Mouse (Mus musculus) small intestine, adult 2 months (tissue): ENCODE results near the gene Pank4. TPM values are rescaled to one million over a fixed set of nuclear protein-coding genes. Genes with fewer than 3 reads are reported as not detected.
A peak's percentile ranks its signal among the peaks of the same experiment; 100 is the strongest.

Experiments
- H3K27ac ChIP-seq: fragments of 200-500 bp; 2 replicates; pipeline ENCODE4 v1.5.1; 2012; ENCODE audit warnings: low read depth, low read length, control low read depth, inconsistent platforms; ENCODE audit not compliant: insufficient read depth
- H3K27me3 ChIP-seq: fragments of 200-500 bp; 2 replicates; pipeline ENCODE4 v1.6.1; 2012; ENCODE audit warnings: mild to moderate bottlenecking, moderate library complexity, low read length, inconsistent platforms; ENCODE audit not compliant: control insufficient read depth, insufficient read depth
- H3K36me3 ChIP-seq: fragments of 200-500 bp; 2 replicates; pipeline ENCODE4 v1.6.1; 2012; ENCODE audit warnings: mild to moderate bottlenecking, low read length, control low read depth, inconsistent platforms; ENCODE audit not compliant: control insufficient read depth, insufficient read depth
- H3K4me1 ChIP-seq: fragments of 200-500 bp; 2 replicates; pipeline ENCODE4 v1.6.1; 2012; ENCODE audit warnings: low read length, inconsistent platforms, mixed read lengths; ENCODE audit not compliant: control insufficient read depth, insufficient read depth, insufficient read length
- H3K4me3 ChIP-seq: fragments of 200-500 bp; 2 replicates; pipeline ENCODE4 v1.5.1; 2012; ENCODE audit warnings: low read depth, mild to moderate bottlenecking, control low read depth, inconsistent platforms, low read length, moderate library complexity
- CTCF ChIP-seq: fragments of 200-500 bp; IDR thresholded peaks from 2 replicates; pipeline ENCODE4 v1.5.1; 2012; ENCODE audit warnings: low read depth, mild to moderate bottlenecking, control low read depth, inconsistent platforms, low read length, moderate library complexity, mixed read lengths; ENCODE audit not compliant: insufficient replicate concordance, insufficient read length; ENCODE audit errors: extremely low read depth
- POLR2A ChIP-seq: fragments of 200-500 bp; IDR thresholded peaks from 2 replicates; pipeline ENCODE4 v1.6.1; 2012; ENCODE audit warnings: low read depth, mild to moderate bottlenecking, control low read depth, inconsistent platforms, low read length, moderate library complexity
- WGBS: fragments of 180-500 bp; shearing (Covaris S2); methylation state at CpG from one replicate; pipeline ENCODE4 v1.1.7; 2018; 5-methylcytosine and 5-hydroxymethylcytosine counted together
- polyA plus RNA-seq: library from polyadenylated mRNA; depleted of rRNA; stranded (reverse); fragments of >200 nt; gene quantifications from 2 replicates; pipeline ENCODE4 v1.2.3, GENCODE M21; 2012

Pank4 gene
- polyA plus RNA-seq, 1 experiment, result 36.1 TPM

- Histone ChIP-seq H3K27ac (0 out of 2 replicates have a peak overlapping the region, but pooled peaks have one; percentile 57), H3K4me1 (peaks cover 14% of the 10 kb centered on the region; the same call in 1 of the 2 replicates), H3K4me3 (peak overlapping the region; percentile 47), H3K36me3 (no peaks in the 10 kb centered on the region), H3K27me3 (peaks cover 19% of the 10 kb centered on the region; the same call in 1 of the 2 replicates)
- WGBS, result 10% methylated on average over 8 of the region's 8 CpGs
- TF ChIP-seq POLR2A, result peak; percentile 78; the same call in 1 of the 2 replicates
- TF ChIP-seq CTCF, result peak; percentile 13; the same call in 1 of the 2 replicates
Observed at GRCm38 (mm10) chr4:154946319-154946718, 17.6 kb upstream of the Pank4 start.

DNA sequence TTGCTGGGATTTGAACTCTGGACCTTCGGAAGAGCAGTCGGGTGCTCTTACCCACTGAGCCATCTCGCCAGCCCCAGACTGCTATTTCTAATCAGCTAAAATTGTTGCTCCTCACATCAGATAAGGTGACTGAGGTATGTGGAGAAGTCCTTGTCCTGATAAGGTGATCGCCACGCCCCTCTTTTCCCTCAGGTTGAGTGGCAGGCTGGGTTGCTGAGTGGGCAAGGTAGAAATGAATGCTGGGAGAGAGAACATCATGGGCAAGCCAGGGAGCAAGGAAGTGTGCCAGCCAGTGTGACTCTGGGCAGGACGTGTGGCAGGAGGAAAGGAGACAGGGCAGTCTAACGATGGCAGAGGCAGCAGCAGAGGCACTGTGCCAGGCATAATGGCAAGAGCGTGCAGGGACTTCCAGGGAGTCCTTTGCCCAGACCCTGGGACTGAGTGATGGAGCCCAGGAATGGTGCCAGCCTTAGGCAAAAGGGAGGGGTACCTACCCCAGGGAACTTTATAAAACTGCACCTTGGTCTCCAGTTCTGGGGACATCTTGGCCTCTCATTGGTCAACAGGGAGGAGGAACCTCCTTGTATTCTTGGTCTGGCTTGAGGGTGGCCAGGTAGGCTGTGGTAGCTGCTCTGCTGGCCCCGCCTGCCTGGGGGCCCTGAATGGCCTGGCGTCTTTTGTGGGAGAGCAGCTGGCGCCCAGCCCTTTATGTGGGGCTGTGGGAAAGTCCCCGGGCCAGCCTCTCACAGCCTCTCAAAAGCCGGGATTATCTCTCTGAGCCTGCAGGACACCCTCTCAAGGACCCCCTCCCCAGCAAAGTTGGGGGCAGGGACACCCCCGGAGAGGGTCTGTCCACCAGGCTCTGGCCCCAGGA, 15.6 kb upstream of the Pank4 start:
- 22% methylated on average over 14 of the region's 14 CpGs for WGBS
- Histone ChIP-seq H3K4me1 (peaks cover 12% of the 10 kb centered on the region; the same call in 1 of the 2 replicates), H3K27me3 (peaks cover 29% of the 10 kb centered on the region), H3K4me3 (no peak overlapping the region), H3K27ac (no peak overlapping the region), H3K36me3 (no peaks in the 10 kb centered on the region)
- TF ChIP-seq POLR2A, result no peak
- TF ChIP-seq CTCF, result no peak

- Histone ChIP-seq H3K27me3 (peaks cover 35% of the 10 kb centered on the region), H3K4me3 (no peak overlapping the region), H3K27ac (no peak overlapping the region), H3K36me3 (no peaks in the 10 kb centered on the region), H3K4me1 (peaks cover 8% of the 10 kb centered on the region; the same call in 1 of the 2 replicates)
- WGBS, result 61% methylated on average over 6 of the region's 6 CpGs
- TF ChIP-seq POLR2A (no peak), CTCF (no peak)
Observed at GRCm38 (mm10) chr4:154948940-154949588, 14.9 kb upstream of the Pank4 start.

DNA sequence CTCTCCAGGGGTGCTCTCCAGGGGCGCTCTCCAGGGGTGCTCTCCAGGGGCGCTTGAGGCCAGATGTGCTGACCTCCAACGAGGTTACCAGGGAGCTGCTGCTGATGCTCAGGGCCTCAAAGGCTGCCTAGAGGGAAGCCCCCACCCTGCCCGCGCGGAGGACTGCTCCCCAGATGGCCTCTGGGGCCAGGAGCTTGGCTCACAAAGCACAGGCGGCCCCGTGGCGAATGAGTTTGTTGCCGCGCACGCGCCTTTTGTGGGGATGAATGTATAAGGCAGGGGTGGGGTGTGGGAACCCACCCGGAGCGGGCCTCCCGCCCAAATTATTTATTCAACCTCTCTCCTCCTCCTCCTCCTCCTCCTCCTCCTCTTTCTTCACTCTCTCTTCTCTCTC, 14.3 kb upstream of the Pank4 start:
- Histone ChIP-seq H3K36me3 (no peaks in the 10 kb centered on the region), H3K27me3 (peaks cover 35% of the 10 kb centered on the region), H3K4me3 (no peak overlapping the region), H3K27ac (no peak overlapping the region), H3K4me1 (peaks cover 8% of the 10 kb centered on the region; the same call in 1 of the 2 replicates)
- TF ChIP-seq CTCF (no peak), POLR2A (no peak)
- WGBS, result 15% methylated on average over 16 of the region's 16 CpGs

GRCm38 (mm10) chr4:154952461-154953241, 11.3 kb upstream of the Pank4 start:
- H3K27me3 ChIP-seq, result peaks cover 35% of the 10 kb centered on the region
- H3K4me1 ChIP-seq, result 0 out of 2 replicates have a peak, but pooled peaks cover 3% of the 10 kb centered on the region
- no peak overlapping the region for H3K4me3 ChIP-seq
- no peak overlapping the region for H3K27ac ChIP-seq
- TF ChIP-seq CTCF, result no peak
- no peak for TF ChIP-seq POLR2A
- no peaks in the 10 kb centered on the region for H3K36me3 ChIP-seq
- 5% methylated on average over 26 of the region's 26 CpGs for WGBS

- H3K4me1 ChIP-seq, result peaks cover 7% of the 10 kb centered on the region; the same call in 1 of the 2 replicates
- no peak overlapping the region for H3K27ac ChIP-seq
- H3K4me3 ChIP-seq, result no peak overlapping the region
- 70% methylated on average over 9 of the region's 9 CpGs for WGBS
- TF ChIP-seq POLR2A, result no peak
- no peak for TF ChIP-seq CTCF
- peaks cover 38% of the 10 kb centered on the region for H3K27me3 ChIP-seq
- H3K36me3 ChIP-seq, result no peaks in the 10 kb centered on the region
Observed at GRCm38 (mm10) chr4:154956604-154957003, 7.3 kb upstream of the Pank4 start.

- peaks cover 8% of the 10 kb centered on the region for H3K4me1 ChIP-seq
- H3K27me3 ChIP-seq, result peaks cover 37% of the 10 kb centered on the region
- TF ChIP-seq POLR2A, result no peak
- TF ChIP-seq CTCF, result no peak
- 68% methylated on average over 13 of the region's 13 CpGs for WGBS
- no peak overlapping the region for H3K27ac ChIP-seq
- H3K4me3 ChIP-seq, result no peak overlapping the region
- no peaks in the 10 kb centered on the region for H3K36me3 ChIP-seq
Observed at GRCm38 (mm10) chr4:154957289-154957993, 6.5 kb upstream of the Pank4 start.
